Mouse (Mus musculus): ENCODE results near the gene Elp5. TPM values are rescaled to one million over a fixed set of nuclear protein-coding genes. Genes with fewer than 3 reads are reported as not detected.

The Elp5 gene
- polyA plus RNA-seq, 1 experiment from 2014 or later = 129 TPM

DNA sequence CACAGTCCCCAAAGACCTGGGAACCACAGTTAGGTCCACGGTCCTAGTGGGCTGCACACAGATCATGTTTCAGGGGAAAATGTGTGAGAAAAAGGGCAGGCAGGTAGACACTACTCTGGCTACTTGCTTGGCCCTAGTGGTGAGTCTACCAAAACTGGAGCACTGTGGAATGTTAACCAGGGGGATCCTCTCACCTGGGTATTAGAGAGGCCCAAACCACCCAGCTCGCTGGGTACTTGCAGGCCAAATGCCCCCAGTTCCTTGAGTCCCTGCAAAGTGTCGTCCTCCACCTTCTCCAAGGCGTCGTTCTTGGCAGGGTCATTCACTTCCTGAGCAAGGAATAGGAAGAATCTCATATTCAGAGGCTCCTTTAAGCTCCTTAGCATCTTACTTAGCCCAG lies 31.7 kb upstream of the Elp5 start:
- H3K4me2 ChIP-seq (replicated peaks) = peak overlapping the region; percentile 12; the same call in 1 of the 2 replicates

DNA sequence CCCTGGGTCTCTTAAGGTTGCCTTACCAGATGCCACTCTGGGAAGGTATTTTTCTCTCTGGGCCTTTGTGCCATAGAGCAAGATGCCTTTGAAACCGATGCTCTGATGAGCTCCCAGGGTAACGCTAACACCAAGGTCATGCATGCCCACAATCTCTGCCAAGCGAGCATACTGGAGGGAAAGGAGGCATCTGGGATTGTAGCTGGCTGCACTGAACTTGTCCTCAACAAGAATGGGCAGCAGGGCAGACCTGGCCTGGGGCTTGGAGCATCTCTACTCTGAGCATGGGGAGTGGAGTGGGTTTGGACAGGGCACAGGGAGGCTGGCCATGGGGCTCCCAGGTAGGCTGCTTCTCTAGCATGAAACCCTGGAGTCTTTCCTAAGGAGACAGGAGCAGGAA lies 31.1 kb upstream of the Elp5 start:
- H3K36me3 ChIP-seq = peaks cover 54% of the 10 kb centered on the region

More for the DNA sequence above, 31.7 kb upstream of the Elp5 start:
- no peak for ATAC-seq (ENCODE audit: low FRiP score, low read depth)
- peaks cover 48% of the 10 kb centered on the region for H3K36me3 ChIP-seq
- peaks cover 34% of the 10 kb centered on the region for H3K4me1 ChIP-seq
- H3K4me3 ChIP-seq = no peak overlapping the region
- no peak overlapping the region for H3K27ac ChIP-seq
- H3K27me3 ChIP-seq (replicated peaks) = no peaks in the 10 kb centered on the region
- H3K9ac ChIP-seq = 0 out of 2 replicates have a peak overlapping the region, but pooled peaks have one; percentile 74
- H3K9me3 ChIP-seq = no peaks in the 10 kb centered on the region
- WGBS = 56% methylated on average over 5 of the region's 5 CpGs

DNA sequence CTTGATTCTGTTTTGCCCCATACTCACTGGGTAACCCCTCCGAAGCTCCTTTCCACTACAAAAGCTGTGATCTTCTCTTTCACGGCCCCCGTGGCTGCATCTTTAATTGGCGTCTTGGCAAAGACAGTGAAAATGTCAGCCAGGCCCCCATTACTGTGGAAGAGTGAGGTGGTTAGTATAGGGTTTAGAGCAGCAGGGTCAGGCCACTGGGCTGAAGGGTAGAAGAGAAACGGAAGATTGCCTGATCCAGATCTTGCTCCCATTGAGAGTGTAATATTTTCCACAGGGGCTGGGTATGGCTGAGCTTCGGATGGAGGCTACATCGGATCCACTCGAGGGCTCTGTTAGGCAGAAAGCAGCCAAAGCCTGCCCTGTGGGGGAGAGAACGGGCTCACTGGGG lies 30.6 kb upstream of the Elp5 start:
- ATAC-seq (ENCODE audit: low FRiP score, low read depth) = no peak
- Histone ChIP-seq H3K4me2 (replicated peaks) (no peak overlapping the region), H3K9ac (no peak overlapping the region), H3K4me1 (peaks cover 24% of the 10 kb centered on the region), H3K27ac (no peak overlapping the region), H3K27me3 (replicated peaks) (no peaks in the 10 kb centered on the region), H3K9me3 (no peaks in the 10 kb centered on the region), H3K4me3 (no peak overlapping the region), H3K36me3 (peaks cover 59% of the 10 kb centered on the region)
- WGBS = 88% methylated on average over 9 of the region's 9 CpGs

More for the DNA sequence above, 31.1 kb upstream of the Elp5 start:
- Histone ChIP-seq H3K27me3 (replicated peaks) (no peaks in the 10 kb centered on the region), H3K9me3 (no peaks in the 10 kb centered on the region), H3K4me3 (no peak overlapping the region), H3K9ac (no peak overlapping the region), H3K4me2 (replicated peaks) (no peak overlapping the region), H3K27ac (no peak overlapping the region), H3K4me1 (peaks cover 28% of the 10 kb centered on the region)
- ATAC-seq (ENCODE audit: low FRiP score, low read depth) = no peak
- WGBS = 86% methylated on average over 3 of the region's 3 CpGs

DNA sequence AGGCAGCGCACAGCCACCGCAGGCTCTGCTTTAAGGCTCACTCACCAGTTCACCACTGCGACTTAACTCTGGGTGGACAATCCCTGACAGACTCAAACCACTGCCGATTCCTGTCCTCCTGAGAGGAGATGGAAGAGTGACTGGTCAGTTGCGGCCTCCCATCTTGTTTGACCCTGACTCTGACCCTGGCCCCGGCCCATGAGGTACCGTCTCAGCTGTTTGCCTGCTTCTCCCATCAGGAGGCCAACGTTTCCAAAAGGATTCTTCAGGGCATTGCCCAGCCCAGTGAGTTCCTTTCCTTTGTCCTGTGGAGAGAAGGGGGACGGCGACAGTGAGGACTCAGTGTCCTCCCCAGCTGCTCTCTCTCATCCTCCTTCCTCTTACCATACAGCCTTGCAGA lies 28.6 kb upstream of the Elp5 start:
- Histone ChIP-seq H3K4me1 (peaks cover 16% of the 10 kb centered on the region), H3K36me3 (peaks cover 79% of the 10 kb centered on the region), H3K9me3 (no peaks in the 10 kb centered on the region), H3K27ac (no peak overlapping the region), H3K9ac (no peak overlapping the region), H3K4me2 (replicated peaks) (no peak overlapping the region), H3K27me3 (replicated peaks) (no peaks in the 10 kb centered on the region), H3K4me3 (no peak overlapping the region)
- 80% methylated on average over 10 of the region's 10 CpGs for WGBS
- no peak for ATAC-seq (ENCODE audit: low FRiP score, low read depth)

DNA sequence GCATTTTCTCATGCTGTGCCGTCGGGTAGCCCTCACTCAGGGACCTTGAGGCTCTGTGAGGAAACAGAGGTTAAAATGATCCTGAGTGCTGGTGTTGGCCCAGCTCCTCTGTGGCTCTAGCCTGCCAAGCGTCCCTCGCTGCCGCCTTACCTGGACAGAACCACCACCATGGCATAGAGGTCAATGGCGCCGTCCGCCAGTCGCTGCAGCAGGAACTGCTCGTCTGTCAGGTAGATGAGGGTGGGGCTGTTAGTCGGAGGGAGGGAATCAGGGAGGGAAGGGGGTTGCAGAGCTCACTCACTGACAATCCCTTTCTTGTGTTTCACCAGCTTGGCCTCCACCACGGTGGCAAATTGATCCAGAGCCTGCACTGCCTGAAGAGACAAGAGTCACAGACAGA lies 28.2 kb upstream of the Elp5 start:
- H3K9me3 ChIP-seq = no peaks in the 10 kb centered on the region
- H3K27me3 ChIP-seq (replicated peaks) = no peaks in the 10 kb centered on the region
- H3K4me2 ChIP-seq (replicated peaks) = no peak overlapping the region
- ATAC-seq (ENCODE audit: low FRiP score, low read depth) = no peak
- H3K36me3 ChIP-seq = peaks cover 83% of the 10 kb centered on the region
- no peak overlapping the region for H3K9ac ChIP-seq
- H3K4me1 ChIP-seq = peaks cover 15% of the 10 kb centered on the region
- no peak overlapping the region for H3K4me3 ChIP-seq
- 89% methylated on average over 12 of the region's 12 CpGs for WGBS
- no peak overlapping the region for H3K27ac ChIP-seq

DNA sequence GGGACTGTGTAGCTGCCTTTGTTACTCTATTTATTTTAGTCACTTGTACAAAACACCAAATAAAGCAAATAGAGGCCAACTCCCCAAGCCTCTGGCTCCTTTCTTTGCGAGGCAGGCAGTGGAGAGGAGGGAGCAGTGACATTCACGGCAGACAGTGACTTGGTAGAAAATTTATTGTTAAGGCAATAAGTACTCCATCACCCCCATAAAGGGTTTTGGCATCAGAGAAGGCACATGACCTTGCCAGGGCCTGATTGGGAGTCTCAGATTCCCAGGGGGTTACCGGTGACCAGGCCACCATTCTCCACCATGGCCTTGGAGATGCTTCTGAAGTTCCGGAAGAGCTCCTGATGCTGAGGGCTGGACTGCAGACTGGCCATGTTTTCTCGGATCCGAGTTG lies 27.7 kb upstream of the Elp5 start:
- Histone ChIP-seq H3K27ac (no peak overlapping the region), H3K4me2 (replicated peaks) (no peak overlapping the region), H3K9me3 (no peaks in the 10 kb centered on the region), H3K9ac (no peak overlapping the region), H3K4me3 (no peak overlapping the region), H3K27me3 (replicated peaks) (no peaks in the 10 kb centered on the region), H3K4me1 (peaks cover 10% of the 10 kb centered on the region), H3K36me3 (peaks cover 88% of the 10 kb centered on the region)
- WGBS = 87% methylated on average over 6 of the region's 6 CpGs
- ATAC-seq (ENCODE audit: low FRiP score, low read depth) = no peak

DNA sequence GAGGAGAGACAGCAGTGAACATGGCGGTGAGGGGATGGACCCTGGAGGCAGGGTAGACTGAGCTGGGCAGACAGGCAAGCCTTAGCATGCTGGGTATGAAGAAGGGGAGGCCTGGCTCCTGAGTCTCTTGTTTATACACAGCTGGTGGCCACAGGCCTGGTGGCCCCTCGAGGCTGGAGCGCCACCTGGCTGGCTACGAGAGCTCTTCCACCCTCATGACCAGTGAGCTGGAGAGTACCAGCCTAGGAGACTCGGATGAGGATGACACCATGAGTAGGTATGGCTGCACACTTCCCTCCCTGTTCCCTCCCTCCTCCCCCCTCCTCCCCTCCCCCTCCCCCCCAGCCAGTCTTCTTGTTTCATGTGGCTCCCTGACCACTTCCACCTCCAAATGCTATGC lies 23.2 kb upstream of the Elp5 start:
- H3K36me3 ChIP-seq = peaks cover 59% of the 10 kb centered on the region
- no peak for ATAC-seq (ENCODE audit: low FRiP score, low read depth)
- H3K4me2 ChIP-seq (replicated peaks) = no peak overlapping the region
- no peaks in the 10 kb centered on the region for H3K9me3 ChIP-seq
- no peak overlapping the region for H3K9ac ChIP-seq
- no peak overlapping the region for H3K27ac ChIP-seq
- no peak overlapping the region for H3K4me3 ChIP-seq
- peaks cover 27% of the 10 kb centered on the region for H3K4me1 ChIP-seq
- WGBS = 49% methylated on average over 5 of the region's 5 CpGs
- no peaks in the 10 kb centered on the region for H3K27me3 ChIP-seq (replicated peaks)

DNA sequence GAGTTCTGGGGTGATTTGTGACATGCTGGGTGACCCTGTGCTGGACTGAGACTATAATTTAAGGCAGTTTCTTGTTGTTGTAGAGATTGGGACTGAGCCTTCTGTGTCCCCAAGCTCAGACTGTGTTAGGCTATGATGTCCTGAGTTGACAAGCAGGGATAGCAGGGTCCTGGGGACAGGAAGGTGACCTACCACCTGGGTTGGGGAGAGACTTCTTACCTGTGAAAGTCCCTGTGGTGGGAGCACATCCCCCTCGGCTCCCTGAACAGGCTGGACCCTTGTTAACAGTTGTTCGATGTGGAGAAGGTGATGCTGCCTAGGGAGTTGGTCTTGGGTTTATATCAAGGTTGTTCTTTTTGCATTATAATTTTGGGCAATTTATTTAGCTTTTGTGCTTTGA lies 20.2 kb upstream of the Elp5 start:
- WGBS = 93% methylated on average over 2 of the region's 2 CpGs
- peak overlapping the region; percentile 90 for H3K4me2 ChIP-seq (replicated peaks)
- H3K4me1 ChIP-seq = peaks cover 34% of the 10 kb centered on the region
- no peaks in the 10 kb centered on the region for H3K27me3 ChIP-seq (replicated peaks)
- peak overlapping the region; percentile 78; the same call in 1 of the 2 replicates for H3K4me3 ChIP-seq
- no peak overlapping the region for H3K9ac ChIP-seq
- H3K9me3 ChIP-seq = no peaks in the 10 kb centered on the region
- H3K27ac ChIP-seq = no peak overlapping the region
- ATAC-seq (ENCODE audit: low FRiP score, low read depth) = no peak
- H3K36me3 ChIP-seq = peaks cover 51% of the 10 kb centered on the region

DNA sequence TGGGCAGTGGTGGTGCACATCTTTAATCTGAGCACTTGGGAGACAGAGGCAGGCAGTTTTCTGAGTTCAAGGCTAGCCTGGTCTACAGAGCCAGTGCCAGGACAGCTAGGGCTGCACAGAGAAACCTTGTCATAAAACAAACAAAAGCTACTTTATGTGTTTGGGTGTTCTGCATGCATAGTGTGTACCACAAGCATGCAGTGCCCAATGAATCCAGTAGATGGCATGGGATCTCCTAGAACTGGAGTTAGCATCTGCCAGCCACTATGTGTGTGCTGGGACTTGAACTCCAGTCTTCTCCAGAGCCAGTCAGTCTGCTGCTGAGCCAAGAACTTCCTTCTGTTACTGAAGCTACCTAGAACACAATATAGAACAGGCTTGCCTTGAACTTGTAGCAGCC lies 19.5 kb upstream of the Elp5 start:
- peaks cover 37% of the 10 kb centered on the region for H3K4me1 ChIP-seq

DNA sequence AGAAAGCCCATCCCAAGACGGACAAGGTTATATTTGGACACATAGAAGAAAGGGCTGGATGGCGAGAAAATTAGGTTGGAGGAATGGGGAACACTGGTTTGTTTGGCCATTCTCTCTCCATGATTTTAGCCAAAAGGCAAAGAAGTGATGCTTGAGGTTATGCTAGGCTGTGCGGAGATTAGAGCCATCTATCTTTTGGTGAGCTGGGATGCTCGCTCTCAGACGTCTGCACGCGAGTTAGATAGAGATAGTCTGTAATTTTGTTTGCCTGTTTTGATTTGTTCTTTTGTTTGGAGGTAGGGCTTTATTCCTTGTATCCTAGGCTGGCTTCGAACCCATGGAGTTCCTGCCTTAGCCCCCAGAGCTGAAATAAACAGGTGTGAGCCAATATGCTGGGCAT lies 18.8 kb upstream of the Elp5 start:
- no peak for ATAC-seq (ENCODE audit: low FRiP score, low read depth)
- Histone ChIP-seq H3K4me1 (peaks cover 37% of the 10 kb centered on the region), H3K4me2 (replicated peaks) (peak overlapping the region; percentile 90), H3K27me3 (replicated peaks) (no peaks in the 10 kb centered on the region), H3K9me3 (no peaks in the 10 kb centered on the region), H3K36me3 (peaks cover 38% of the 10 kb centered on the region), H3K27ac (no peak overlapping the region), H3K4me3 (peak overlapping the region; percentile 78), H3K9ac (peak overlapping the region; percentile 85)
- 15% methylated on average over 8 of the region's 8 CpGs for WGBS

More for the DNA sequence above, 19.5 kb upstream of the Elp5 start:
- Histone ChIP-seq H3K9me3 (no peaks in the 10 kb centered on the region), H3K36me3 (peaks cover 45% of the 10 kb centered on the region), H3K4me3 (peak overlapping the region; percentile 78; the same call in 1 of the 2 replicates), H3K4me2 (replicated peaks) (peak overlapping the region; percentile 90), H3K27me3 (replicated peaks) (no peaks in the 10 kb centered on the region), H3K27ac (no peak overlapping the region), H3K9ac (no peak overlapping the region)
- no peak for ATAC-seq (ENCODE audit: low FRiP score, low read depth)

DNA sequence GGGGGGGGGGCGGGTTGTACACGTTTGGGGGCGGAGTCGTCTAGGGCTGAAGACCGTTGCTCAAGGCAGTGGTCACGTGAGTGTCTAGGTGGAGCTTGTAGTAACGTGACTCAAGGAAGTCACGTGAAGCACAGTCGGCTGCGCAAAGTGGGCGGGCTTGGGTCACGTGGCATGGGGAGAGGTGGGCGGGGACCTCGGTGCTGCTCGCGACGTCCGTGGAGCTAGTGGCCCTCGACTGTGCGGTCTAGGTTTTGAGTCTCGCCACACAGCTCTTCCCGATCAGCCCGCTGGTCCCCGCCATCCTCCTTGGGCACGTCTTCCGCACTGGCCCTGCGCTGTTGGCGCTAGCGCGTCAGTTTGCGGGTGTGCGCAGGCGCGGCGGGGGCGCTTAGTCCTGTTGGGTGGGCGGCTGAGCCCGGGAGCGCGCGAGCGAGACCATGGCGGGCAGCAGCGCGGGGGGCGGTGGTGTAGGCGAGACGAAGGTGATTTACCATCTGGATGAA lies 18.1 kb upstream of the Elp5 start, which contains the start of gene Dvl2:
TSS of gene Dvl2 (plus strand) at position 200 of the 503 bp plus-strand sequence.
- ATAC-seq (ENCODE audit: low FRiP score, low read depth) = peak; percentile 49
- no peaks in the 10 kb centered on the region for H3K27me3 ChIP-seq (replicated peaks)
- H3K27ac ChIP-seq = peak within 1 kb of the TSS; percentile 92
- H3K9ac ChIP-seq = peak within 1 kb of the TSS; percentile 85
- peaks cover 37% of the 10 kb centered on the region for H3K4me1 ChIP-seq
- H3K36me3 ChIP-seq = peaks cover 31% of the 10 kb centered on the region
- H3K9me3 ChIP-seq = no peaks in the 10 kb centered on the region
- H3K4me3 ChIP-seq = peak within 1 kb of the TSS; percentile 78
- peak within 1 kb of the TSS; percentile 90 for H3K4me2 ChIP-seq (replicated peaks)
- WGBS = under 1% methylated on average over 48 of the region's 48 CpGs

DNA sequence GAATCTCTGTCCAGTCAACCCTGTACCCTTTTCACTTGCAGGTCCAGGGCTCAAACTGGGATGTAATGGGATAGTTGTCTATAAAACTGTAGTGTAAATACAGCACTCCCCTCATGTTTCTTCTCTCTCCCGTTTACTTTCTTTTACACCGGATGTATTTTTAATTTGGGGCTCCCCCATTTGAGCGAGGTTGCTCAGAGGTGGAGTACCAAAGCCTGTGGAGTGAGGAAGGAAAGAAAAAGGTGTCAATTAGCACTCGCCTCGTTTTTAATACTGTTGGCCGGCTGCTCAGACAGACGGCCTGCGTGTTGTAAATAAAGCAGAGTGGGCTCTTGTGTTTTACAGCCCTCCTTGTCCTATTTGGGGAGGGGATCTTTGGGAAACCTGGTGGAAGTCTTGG lies 17.3 kb upstream of the Elp5 start:
- no peaks in the 10 kb centered on the region for H3K27me3 ChIP-seq (replicated peaks)
- H3K9me3 ChIP-seq = no peaks in the 10 kb centered on the region
- H3K4me2 ChIP-seq (replicated peaks) = 0 out of 2 replicates have a peak overlapping the region, but pooled peaks have one; percentile 90
- H3K4me3 ChIP-seq = no peak overlapping the region
- ATAC-seq (ENCODE audit: low FRiP score, low read depth) = no peak
- peaks cover 24% of the 10 kb centered on the region for H3K36me3 ChIP-seq
- no peak overlapping the region for H3K9ac ChIP-seq
- 71% methylated on average over 8 of the region's 8 CpGs for WGBS
- H3K4me1 ChIP-seq = peaks cover 39% of the 10 kb centered on the region
- no peak overlapping the region for H3K27ac ChIP-seq
